Mouse (Mus musculus) left cerebral cortex, postnatal 36 days (tissue): ENCODE measurements around the gene Ccdc162. TPM values are rescaled to one million over a fixed set of nuclear protein-coding genes. Genes with fewer than 3 reads are reported as not detected.

ENCODE experiments used
- DNase-seq, 2 experiments: peaks; one replicate each; pipeline ENCODE4 v3.0.0; 2021 to 2022; ENCODE audit warnings: low spot score in 2 of 2, mixed read lengths in 1 of 2
- intact Hi-C: fragments of 180-260 bp; cut with DNase I; formaldehyde crosslinking; loops from one replicate; pipeline ENCODE4 v1.15.1; 2025
- total RNA-seq, 2 experiments: library from RNA; stranded (reverse); gene quantifications; 2 replicates each; pipeline ENCODE4 v1.2.3; 2021

The Ccdc162 gene
- total RNA-seq, 2 experiments from 2014 or later: 1.6 to 1.7 TPM

DNA sequence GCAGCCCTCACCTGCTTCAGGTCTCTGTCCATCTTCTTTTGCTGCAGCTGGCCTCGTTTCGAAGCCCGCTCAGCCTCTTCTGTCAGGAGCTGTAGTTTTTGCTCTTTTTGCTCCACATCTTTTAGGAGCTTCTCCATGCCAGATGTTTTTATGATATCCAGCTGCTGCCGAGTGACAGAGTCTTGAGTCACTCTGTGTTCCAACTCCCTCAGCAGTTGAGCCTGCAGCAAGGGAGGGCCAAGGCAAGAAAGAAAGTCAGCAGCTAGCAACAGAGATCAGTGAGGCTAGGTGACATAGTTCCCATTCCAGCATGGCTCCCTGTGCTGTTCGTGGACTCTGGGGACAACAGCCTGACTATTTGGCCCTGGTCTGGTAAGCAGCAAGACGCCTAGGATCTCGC is 165.7 kb downstream of the Ccdc162 start:
- intact Hi-C loops: no loop called here
- no peak for DNase-seq

DNA sequence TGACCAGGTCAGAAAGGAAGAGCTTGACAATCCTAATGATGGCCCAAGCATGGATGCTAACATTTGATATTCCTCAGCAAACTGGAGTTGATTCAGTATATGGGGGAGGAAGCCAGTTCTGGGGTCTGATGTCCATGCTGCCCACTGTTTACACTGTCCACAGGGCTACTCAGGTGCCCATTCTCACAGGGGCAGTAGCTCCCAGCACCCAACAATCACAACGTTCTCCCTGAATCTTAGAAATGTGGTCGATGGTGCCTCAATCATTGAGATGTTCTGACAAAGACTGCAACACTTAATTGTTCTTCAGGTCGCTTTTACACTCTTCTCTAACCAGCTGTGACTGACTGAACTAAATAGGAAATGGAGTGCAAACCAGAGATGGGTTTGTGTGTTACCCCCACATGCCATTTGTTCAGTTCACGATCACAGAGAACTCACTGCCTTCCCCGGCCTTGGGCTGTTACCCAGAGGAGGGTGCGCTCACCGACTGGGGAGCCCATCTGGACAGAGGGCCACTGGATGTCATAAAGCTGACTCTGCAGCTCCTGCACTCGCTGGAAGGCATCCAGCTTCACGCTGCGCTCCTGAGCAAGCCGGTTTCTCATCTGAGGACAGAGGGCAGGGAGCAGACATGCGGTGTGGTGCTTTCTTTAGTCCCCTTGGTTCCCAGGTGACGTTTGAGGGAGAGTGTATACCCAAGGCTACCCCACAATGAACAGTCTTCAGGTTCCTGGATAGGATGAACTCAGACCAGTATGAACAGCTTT is 169.9 kb downstream of the Ccdc162 start:
- intact Hi-C loops: no loop called here

GRCm38 (mm10) chr10:41545224-41545755 is 171.1 kb downstream of the Ccdc162 start:
- intact Hi-C loops: no loop called here

More for the DNA sequence above, 169.9 kb downstream of the Ccdc162 start:
- no peak for DNase-seq

GRCm38 (mm10) chr10:41544481-41545190 is 171.8 kb downstream of the Ccdc162 start:
- no peak for DNase-seq
- intact Hi-C loops: no loop called here

More at GRCm38 (mm10) chr10:41545224-41545755, 171.1 kb downstream of the Ccdc162 start:
- no peak for DNase-seq

DNA sequence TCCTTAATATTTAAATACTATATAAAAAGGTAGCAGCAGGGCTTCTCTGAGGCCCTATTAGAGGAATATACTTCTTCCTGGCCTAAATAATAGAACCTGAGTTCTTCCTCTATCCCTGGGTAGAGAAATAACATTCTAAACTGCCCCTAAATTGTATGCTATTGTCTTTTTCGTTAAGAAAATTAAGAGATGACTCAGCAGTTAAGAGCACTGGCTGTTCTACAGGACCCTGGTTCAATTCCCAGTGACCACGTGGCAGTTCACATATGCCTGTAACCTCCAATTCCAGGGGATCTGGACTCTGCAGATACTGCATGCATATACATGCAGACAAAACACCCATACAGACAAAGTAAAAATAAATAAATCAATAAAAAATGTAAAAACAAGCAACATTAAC is 172.6 kb downstream of the Ccdc162 start:
- DNase-seq: no peak
- intact Hi-C loops: no loop called here

GRCm38 (mm10) chr10:41543439-41543838 is 173.0 kb downstream of the Ccdc162 start:
- intact Hi-C loops: no loop called here
- DNase-seq: no peak

GRCm38 (mm10) chr10:41542057-41542456 is 174.4 kb downstream of the Ccdc162 start:
- DNase-seq: no peak
- intact Hi-C loops: no loop called here

DNA sequence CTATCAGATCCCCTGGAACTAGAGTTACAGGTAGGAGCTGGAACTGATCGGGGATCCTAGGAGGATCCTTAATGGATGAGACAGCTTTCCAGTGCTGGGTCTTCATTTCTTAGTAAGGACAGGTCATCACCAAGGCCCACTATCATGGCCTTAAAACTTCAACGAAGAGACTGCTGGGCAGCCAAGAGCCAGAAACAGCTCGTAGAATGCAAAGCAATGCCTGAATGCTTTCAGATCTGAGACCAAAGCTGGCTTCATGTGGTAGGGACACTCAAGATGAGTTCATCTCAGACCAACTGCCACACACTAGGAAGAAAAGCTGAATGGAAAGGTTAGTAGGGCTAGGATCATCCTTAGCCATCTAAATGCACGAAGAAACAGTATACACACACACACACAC is 177.4 kb downstream of the Ccdc162 start:
- intact Hi-C loops: no loop called here
- DNase-seq: no peak

GRCm38 (mm10) chr10:41537983-41538330 is 178.5 kb downstream of the Ccdc162 start:
- DNase-seq: no peak
- intact Hi-C loops: no loop called here

- intact Hi-C loops: no loop called here
- no peak for DNase-seq
These were observed 179.0 kb downstream of the Ccdc162 start for GRCm38 (mm10) chr10:41537226-41537982.

- intact Hi-C loops: no loop called here
- DNase-seq: no peak
These were observed 179.7 kb downstream of the Ccdc162 start for GRCm38 (mm10) chr10:41536714-41537113.

GRCm38 (mm10) chr10:41535991-41536390 is 180.4 kb downstream of the Ccdc162 start:
- no peak for DNase-seq
- intact Hi-C loops: no loop called here

GRCm38 (mm10) chr10:41529972-41530371 is 186.5 kb downstream of the Ccdc162 start:
- intact Hi-C loops: no loop called here
- no peak for DNase-seq

DNA sequence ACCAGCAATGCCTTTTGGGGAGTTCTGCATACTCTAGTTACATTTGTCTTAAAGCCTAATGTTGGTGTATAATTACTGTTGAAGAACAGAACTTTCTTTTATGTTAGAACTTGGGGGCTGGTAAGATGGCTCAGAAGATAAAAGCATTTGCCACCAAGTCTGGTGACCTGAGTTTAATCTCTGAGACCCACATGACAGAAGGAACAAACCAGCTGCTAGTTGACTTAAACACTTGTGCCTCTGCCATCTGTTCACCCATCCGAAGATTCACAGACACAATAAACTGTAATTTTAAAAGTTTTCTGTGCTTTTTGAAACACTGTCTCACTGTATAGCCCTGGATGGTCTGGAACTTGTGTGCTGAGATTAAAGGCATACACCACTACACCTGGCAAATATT is 190.7 kb downstream of the Ccdc162 start:
- no peak for DNase-seq

DNA sequence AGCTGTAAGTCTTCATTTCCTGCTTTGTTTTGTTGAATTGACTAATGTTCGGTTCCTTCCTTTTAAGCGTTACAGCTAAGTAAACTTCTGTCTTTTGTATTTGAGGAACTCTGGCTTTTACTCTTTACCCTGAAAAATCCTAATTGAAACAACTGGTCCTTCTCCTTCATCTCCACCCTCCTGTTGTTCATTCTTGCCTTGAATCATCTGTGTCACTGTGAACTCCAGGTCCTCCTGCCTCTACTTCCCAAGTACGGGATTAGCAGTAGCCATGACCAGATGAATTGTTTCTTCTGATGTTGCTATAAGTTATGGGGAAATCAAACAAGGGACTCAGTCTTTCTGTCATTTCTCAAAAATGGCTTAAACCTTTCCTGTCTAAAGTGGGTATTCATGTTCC is 193.0 kb downstream of the Ccdc162 start:
- no peak for DNase-seq
- intact Hi-C loops: loop anchor here (5.0 kb wide), 1 partner anchor 49 kb away; no protein-coding TSS in a partner anchor

More for the DNA sequence above, 190.7 kb downstream of the Ccdc162 start:
- intact Hi-C loops: no loop called here

- intact Hi-C loops: loop anchor here (5.0 kb wide), 1 partner anchor 52 kb away; no protein-coding TSS in a partner anchor
These were observed 196.1 kb downstream of the Ccdc162 start for GRCm38 (mm10) chr10:41520410-41520673.

GRCm38 (mm10) chr10:41519640-41520409 is 196.6 kb downstream of the Ccdc162 start:
- DNase-seq: no peak
- intact Hi-C loops: loop anchor here (2.0 to 10.0 kb wide), 4 partner anchors 52 to 755 kb away; partner anchors contain the start of gene Foxo3

More at GRCm38 (mm10) chr10:41520410-41520673, 196.1 kb downstream of the Ccdc162 start:
- no peak for DNase-seq

GRCm38 (mm10) chr10:41518981-41519618 is 197.3 kb downstream of the Ccdc162 start, which contains the start of gene Cd164:
Gene Cd164 (plus strand): TSS chr10:41519414.
- intact Hi-C loops: loop anchor here (2.0 to 10.0 kb wide), 3 partner anchors 164 to 756 kb away; partner anchors contain the start of gene Foxo3

More at GRCm38 (mm10) chr10:41518981-41519618, 197.3 kb downstream of the Ccdc162 start, which contains the start of gene Cd164:
- DNase-seq: peak; percentile 91 to 92
